Mouse (Mus musculus): ENCODE results near the gene Dcst2. TPM values are rescaled to one million over a fixed set of nuclear protein-coding genes. Genes with fewer than 3 reads are reported as not detected.
A peak's percentile ranks its signal among the peaks of the same experiment; 100 is the strongest.

The Dcst2 gene
- polyA plus RNA-seq, 1 experiment: not detected

GRCm38 (mm10) chr3:89384331-89385076, 22.7 kb downstream of the Dcst2 start:
- H3K4me3 ChIP-seq (ENCODE audit: insufficient read depth, low read length): no peak overlapping the region
- H3K27ac ChIP-seq (ENCODE audit: insufficient read depth, low read length): no peak overlapping the region
- 0 out of 2 replicates have a peak, but pooled peaks cover 1% of the 10 kb centered on the region for H3K4me1 ChIP-seq (ENCODE audit: control insufficient read depth, insufficient read depth, low read length)
- TF ChIP-seq POLR2A (IDR thresholded peaks at IDR 0.05; ENCODE audit: low read depth, low read length): no peak
- no peak for TF ChIP-seq CTCF (IDR thresholded peaks at IDR 0.05; ENCODE audit: borderline replicate concordance, insufficient read depth, low read length)

- Histone ChIP-seq H3K4me3 (ENCODE audit: insufficient read depth, low read length) (no peak overlapping the region), H3K4me1 (ENCODE audit: control insufficient read depth, insufficient read depth, low read length) (no peaks in the 10 kb centered on the region), H3K27ac (ENCODE audit: insufficient read depth, low read length) (no peak overlapping the region)
- TF ChIP-seq POLR2A (IDR thresholded peaks at IDR 0.05; ENCODE audit: low read depth, low read length) (no peak), CTCF (IDR thresholded peaks at IDR 0.05; ENCODE audit: borderline replicate concordance, insufficient read depth, low read length) (no peak)
Measured at GRCm38 (mm10) chr3:89385451-89385850, 23.7 kb downstream of the Dcst2 start.

DNA sequence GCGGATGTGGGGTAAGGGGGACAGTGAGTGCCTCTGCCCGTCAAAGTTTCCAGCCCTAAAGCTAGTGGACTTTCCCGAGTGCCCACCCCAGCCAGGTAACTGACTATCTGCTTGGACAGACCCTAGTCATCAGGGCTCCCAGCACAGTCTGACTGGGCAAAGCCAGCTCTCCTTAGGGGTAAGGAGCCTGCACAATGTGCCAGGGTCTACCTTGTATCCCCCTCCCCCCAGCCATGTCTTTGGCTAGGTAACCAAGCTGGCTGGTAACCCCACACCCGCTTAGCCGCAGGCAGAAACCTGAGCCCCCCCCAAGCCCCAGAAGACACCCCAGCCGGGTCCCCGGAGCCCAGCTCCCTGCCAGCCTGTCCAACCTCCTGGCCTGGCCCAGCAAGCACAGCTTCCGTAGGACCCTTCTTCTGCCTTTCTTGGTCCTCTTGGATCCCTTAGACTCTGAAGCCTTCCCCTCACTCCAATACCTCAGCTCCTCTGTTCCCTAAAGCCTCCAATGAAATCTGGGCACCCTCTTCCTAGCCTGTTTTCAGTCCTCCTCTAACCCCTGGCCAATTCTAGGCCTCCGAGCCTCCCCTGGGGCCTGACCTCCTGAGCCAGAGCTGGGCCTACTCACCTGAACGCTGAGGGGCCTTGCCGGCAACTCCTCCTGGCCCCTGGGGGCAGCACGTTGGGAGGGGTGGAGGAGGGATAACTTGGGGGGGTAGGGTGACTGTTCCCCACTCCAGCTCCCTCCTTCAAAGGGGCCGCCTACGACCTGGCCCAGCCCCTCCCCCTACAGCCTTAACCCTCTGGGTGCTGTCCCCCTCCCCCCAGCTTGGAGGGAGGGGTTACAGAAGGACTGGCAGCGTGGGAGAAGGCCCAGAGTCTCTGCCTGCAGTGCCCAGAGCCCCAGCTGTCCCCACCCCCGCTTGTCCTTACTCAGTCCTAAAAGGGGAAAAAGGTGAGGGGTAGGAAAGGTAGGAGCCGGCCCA, 25.0 kb downstream of the Dcst2 start:
- Histone ChIP-seq H3K4me1 (ENCODE audit: control insufficient read depth, insufficient read depth, low read length) (no peaks in the 10 kb centered on the region), H3K4me3 (ENCODE audit: insufficient read depth, low read length) (no peak overlapping the region), H3K27ac (ENCODE audit: insufficient read depth, low read length) (no peak overlapping the region)
- no peak for TF ChIP-seq CTCF (IDR thresholded peaks at IDR 0.05; ENCODE audit: borderline replicate concordance, insufficient read depth, low read length)
- no peak for TF ChIP-seq POLR2A (IDR thresholded peaks at IDR 0.05; ENCODE audit: low read depth, low read length)

- Histone ChIP-seq H3K27ac (ENCODE audit: insufficient read depth, low read length) (no peak overlapping the region), H3K4me1 (ENCODE audit: control insufficient read depth, insufficient read depth, low read length) (no peaks in the 10 kb centered on the region), H3K4me3 (ENCODE audit: insufficient read depth, low read length) (no peak overlapping the region)
- no peak for TF ChIP-seq POLR2A (IDR thresholded peaks at IDR 0.05; ENCODE audit: low read depth, low read length)
- no peak for TF ChIP-seq CTCF (IDR thresholded peaks at IDR 0.05; ENCODE audit: borderline replicate concordance, insufficient read depth, low read length)
Measured at GRCm38 (mm10) chr3:89387632-89388031, 25.9 kb downstream of the Dcst2 start.

GRCm38 (mm10) chr3:89388134-89388881, 26.5 kb downstream of the Dcst2 start:
- TF ChIP-seq POLR2A (IDR thresholded peaks at IDR 0.05; ENCODE audit: low read depth, low read length): no peak
- TF ChIP-seq CTCF (IDR thresholded peaks at IDR 0.05; ENCODE audit: borderline replicate concordance, insufficient read depth, low read length): no peak
- no peak overlapping the region for H3K4me3 ChIP-seq (ENCODE audit: insufficient read depth, low read length)
- no peaks in the 10 kb centered on the region for H3K4me1 ChIP-seq (ENCODE audit: control insufficient read depth, insufficient read depth, low read length)
- no peak overlapping the region for H3K27ac ChIP-seq (ENCODE audit: insufficient read depth, low read length)

- no peaks in the 10 kb centered on the region for H3K4me1 ChIP-seq (ENCODE audit: control insufficient read depth, insufficient read depth, low read length)
- H3K4me3 ChIP-seq (ENCODE audit: insufficient read depth, low read length): no peak overlapping the region
- TF ChIP-seq CTCF (IDR thresholded peaks at IDR 0.05; ENCODE audit: borderline replicate concordance, insufficient read depth, low read length) (no peak), POLR2A (IDR thresholded peaks at IDR 0.05; ENCODE audit: low read depth, low read length) (no peak)
- H3K27ac ChIP-seq (ENCODE audit: insufficient read depth, low read length): no peak overlapping the region
Measured at GRCm38 (mm10) chr3:89388901-89389740, 27.3 kb downstream of the Dcst2 start.

DNA sequence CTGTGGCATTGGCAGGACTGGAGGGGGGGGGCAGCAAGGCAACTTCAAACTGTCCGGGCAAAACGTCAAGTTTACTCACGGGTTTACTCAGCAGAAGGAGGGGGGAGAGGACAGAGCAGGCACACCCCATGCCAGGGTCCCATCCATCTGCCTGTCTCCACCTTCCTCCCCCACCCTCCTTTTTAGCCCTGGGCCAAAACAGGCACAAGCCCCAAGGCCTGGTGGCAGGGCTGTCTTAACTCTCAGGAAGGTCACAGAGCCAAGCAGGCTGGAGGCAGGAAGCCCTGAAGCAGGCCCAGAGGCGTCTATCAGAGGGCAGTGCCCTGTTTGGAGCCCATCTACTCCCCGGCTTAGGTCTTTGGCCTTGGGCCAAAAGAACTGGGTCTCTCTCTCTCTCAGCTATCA, 28.3 kb downstream of the Dcst2 start:
- H3K27ac ChIP-seq (ENCODE audit: insufficient read depth, low read length): peak overlapping the region; percentile 6; the same call in 1 of the 2 replicates
- no peaks in the 10 kb centered on the region for H3K4me1 ChIP-seq (ENCODE audit: control insufficient read depth, insufficient read depth, low read length)
- no peak overlapping the region for H3K4me3 ChIP-seq (ENCODE audit: insufficient read depth, low read length)

GRCm38 (mm10) chr3:89390699-89391662, 29.2 kb downstream of the Dcst2 start:
- Histone ChIP-seq H3K27ac (ENCODE audit: insufficient read depth, low read length) (peak overlapping the region; percentile 95), H3K4me3 (ENCODE audit: insufficient read depth, low read length) (peak overlapping the region; percentile 79), H3K4me1 (ENCODE audit: control insufficient read depth, insufficient read depth, low read length) (no peaks in the 10 kb centered on the region)
- peak; percentile 9 for TF ChIP-seq POLR2A (IDR thresholded peaks at IDR 0.05; ENCODE audit: low read depth, low read length)
- TF ChIP-seq CTCF (IDR thresholded peaks at IDR 0.05; ENCODE audit: borderline replicate concordance, insufficient read depth, low read length): no peak

More for the DNA sequence above, 28.3 kb downstream of the Dcst2 start:
- no peak for TF ChIP-seq POLR2A (IDR thresholded peaks at IDR 0.05; ENCODE audit: low read depth, low read length)
- TF ChIP-seq CTCF (IDR thresholded peaks at IDR 0.05; ENCODE audit: borderline replicate concordance, insufficient read depth, low read length): no peak
